Mouse (Mus musculus): ENCODE data around the gene Olfr281. TPM values are rescaled to one million over a fixed set of nuclear protein-coding genes. Genes with fewer than 3 reads are reported as not detected.
A peak's percentile ranks its signal among the peaks of the same experiment; 100 is the strongest.

Gene Olfr281
- total RNA-seq (2012; rRNA removed) (0.08 TPM in 1 of 2 replicates, not detected in the other), polyA plus RNA-seq (2012; ENCODE audit: insufficient read depth in 1 of 2, insufficient read length in 2 of 2, low read depth in 1 of 2, low replicate concordance in 2 of 2, missing spikeins in 1 of 2) (under 1 TPM in 1 of 2 experiments, not detected in 1; 0.40 TPM)

DNA sequence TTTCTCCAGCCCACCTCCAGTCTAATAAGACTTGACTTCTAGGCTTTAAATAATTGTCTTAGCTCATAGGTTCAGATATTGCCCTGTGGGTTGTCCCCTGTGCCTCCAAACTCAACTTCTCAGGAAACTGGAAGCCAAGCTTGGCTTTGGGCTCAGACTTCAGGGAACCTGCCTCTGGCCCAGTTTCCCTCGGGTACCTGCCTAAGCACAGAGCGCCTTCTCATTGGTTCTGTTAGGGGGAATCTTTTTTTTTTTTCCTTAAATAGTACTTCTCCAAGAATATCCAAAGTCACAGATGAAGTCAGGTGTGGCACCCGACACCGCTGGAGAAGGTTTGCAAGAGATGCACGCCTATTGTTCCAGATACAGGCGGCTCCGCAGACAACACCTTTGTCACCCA, at the start of gene Olfr281:
Gene Olfr281 (plus strand): TSS at position 301 of the 400 bp plus-strand sequence.
- H3K27ac ChIP-seq (ENCODE audit: control insufficient read depth, low read depth, low read length): no peak within 1 kb of the TSS
- no peak within 1 kb of the TSS for H3K9ac ChIP-seq (ENCODE audit: control insufficient read depth, low read depth, low read length, poor library complexity, severe bottlenecking)
- no peak for DNase-seq (ENCODE audit: low read depth, low spot score)
- H3K27me3 ChIP-seq (ENCODE audit: control insufficient read depth in 1 of 2, insufficient read depth in 2 of 2, low read length in 2 of 2): peaks cover 2 to 11% of the 10 kb centered on the region in 2 experiments
- no peak for TF ChIP-seq ZKSCAN1 (IDR thresholded peaks at IDR 0.05; ENCODE audit: low read depth, low read length)
- TF ChIP-seq RCOR1 (IDR thresholded peaks at IDR 0.05; ENCODE audit: low read depth, low read length): no peak
- TF ChIP-seq CHD1 (IDR thresholded peaks at IDR 0.05; ENCODE audit: low read depth, low read length): no peak
- TF ChIP-seq BHLHE40 (IDR thresholded peaks at IDR 0.05; ENCODE audit: borderline replicate concordance, low read depth, low read length): no peak
- H3K4me3 ChIP-seq (ENCODE audit: control insufficient read depth in 1 of 2, insufficient read depth in 1 of 2, low read depth in 2 of 2, low read length in 2 of 2): no peak within 1 kb of the TSS
- H3K36me3 ChIP-seq (ENCODE audit: control insufficient read depth in 1 of 2, insufficient read depth in 2 of 2, low read length in 2 of 2): no peaks in the 10 kb centered on the region
- no peaks in the 10 kb centered on the region for H3K9me3 ChIP-seq (replicated peaks; ENCODE audit: insufficient read depth, low read length)
- H3K4me1 ChIP-seq (ENCODE audit: control insufficient read depth in 1 of 2, insufficient read depth in 2 of 2, low read length in 2 of 2): no peaks in the 10 kb centered on the region
- no peaks in the 10 kb centered on the region for H3K79me2 ChIP-seq (ENCODE audit: control insufficient read depth, insufficient read depth, low read length, poor library complexity)

DNA sequence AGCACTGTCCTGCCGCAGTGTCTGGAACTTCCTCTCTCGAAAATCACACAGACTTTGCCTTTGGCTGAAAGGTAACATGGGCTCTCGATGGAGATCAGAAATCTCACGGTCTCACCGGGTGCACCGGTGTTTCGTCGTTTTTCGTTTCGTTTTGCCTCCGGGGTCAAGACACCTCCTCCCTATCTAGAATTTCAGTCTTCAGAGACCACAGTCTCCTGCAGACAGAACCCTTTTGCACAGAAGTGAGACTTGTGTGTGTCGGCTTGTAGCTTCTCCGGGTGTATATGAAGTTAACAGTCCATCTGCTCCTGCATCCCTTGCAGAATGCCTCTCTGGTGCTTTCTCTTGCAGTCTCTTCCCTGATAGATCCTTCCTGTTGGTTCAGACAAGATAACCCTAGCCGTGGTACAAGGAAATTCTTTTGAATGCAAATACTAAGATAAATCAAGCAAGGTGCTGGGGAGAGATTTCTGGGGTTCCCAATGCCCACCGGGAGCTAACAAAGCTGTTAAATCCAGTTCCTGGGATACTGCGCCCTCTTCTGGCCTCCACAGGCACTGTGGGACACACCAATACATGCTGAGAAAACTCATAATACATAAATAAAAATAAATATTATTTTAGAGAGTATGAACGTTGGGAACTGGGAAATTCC, 43.9 kb upstream of the Olfr281 start:
- Histone ChIP-seq H3K9me3 (replicated peaks; ENCODE audit: insufficient read depth, low read length) (no peaks in the 10 kb centered on the region), H3K79me2 (ENCODE audit: control insufficient read depth, insufficient read depth, low read length, poor library complexity) (no peaks in the 10 kb centered on the region), H3K27me3 (ENCODE audit: control insufficient read depth in 1 of 2, insufficient read depth in 2 of 2, low read length in 2 of 2) (no peaks in the 10 kb centered on the region; a peak in 1 of 4 replicates), H3K4me1 (ENCODE audit: control insufficient read depth in 1 of 2, insufficient read depth in 2 of 2, low read length in 2 of 2) (peaks cover 18 to 30% of the 10 kb centered on the region in 2 experiments), H3K27ac (ENCODE audit: control insufficient read depth, low read depth, low read length) (peak overlapping the region; percentile 13; the same call in 1 of the 2 replicates), H3K4me3 (ENCODE audit: control insufficient read depth in 1 of 2, insufficient read depth in 1 of 2, low read depth in 2 of 2, low read length in 2 of 2) (peak overlapping the region; percentile 65 to 91), H3K36me3 (ENCODE audit: control insufficient read depth in 1 of 2, insufficient read depth in 2 of 2, low read length in 2 of 2) (peaks cover 0 to 15% of the 10 kb centered on the region in 2 experiments; a peak in 2 of 4 replicates), H3K9ac (ENCODE audit: control insufficient read depth, low read depth, low read length, poor library complexity, severe bottlenecking) (peak overlapping the region; percentile 48)
- peak; percentile 40; the same call in 1 of the 2 replicates for TF ChIP-seq ZC3H11A (IDR thresholded peaks at IDR 0.05; ENCODE audit: low read depth, low read length)
- no peak for TF ChIP-seq UBTF (IDR thresholded peaks at IDR 0.05; ENCODE audit: borderline replicate concordance, insufficient read depth, low read depth, low read length)
- TF ChIP-seq E2F4 (IDR thresholded peaks at IDR 0.05; ENCODE audit: borderline replicate concordance, low read depth, low read length): no peak
- 0 out of 2 replicates have a peak, but pooled peaks have one; percentile 37 for TF ChIP-seq GATA1 (IDR thresholded peaks at IDR 0.05; ENCODE audit: low read depth, low read length)
- TF ChIP-seq ZKSCAN1 (IDR thresholded peaks at IDR 0.05; ENCODE audit: low read depth, low read length): no peak
- peak; percentile 65 for TF ChIP-seq RAD21 (IDR thresholded peaks at IDR 0.05; ENCODE audit: low read depth, low read length)
- peak; percentile 48 for TF ChIP-seq RCOR1 (IDR thresholded peaks at IDR 0.05; ENCODE audit: low read depth, low read length)
- TF ChIP-seq KAT2A (conservative IDR thresholded peaks at IDR 0.05; ENCODE audit: low read depth, low read length): no peak
- no peak for TF ChIP-seq HCFC1 (IDR thresholded peaks at IDR 0.05; ENCODE audit: low read depth, low read length)
- TF ChIP-seq EP300 (IDR thresholded peaks at IDR 0.05; ENCODE audit: low read depth in 1 of 2, low read length in 2 of 2): peak; percentile 58 to 74
- 0 out of 2 replicates have a peak, but pooled peaks have one; percentile 20 for TF ChIP-seq ETS1 (IDR thresholded peaks at IDR 0.05; ENCODE audit: low read depth, low read length)
- peak; percentile 45; the same call in 1 of the 2 replicates for TF ChIP-seq MXI1 (IDR thresholded peaks at IDR 0.05; ENCODE audit: low read depth, low read length)
- TF ChIP-seq ELF1 (IDR thresholded peaks at IDR 0.05; ENCODE audit: low read depth, low read length): 0 out of 2 replicates have a peak, but pooled peaks have one; percentile 28
- peak; percentile 58; the same call in 1 of the 2 replicates for TF ChIP-seq TCF12 (IDR thresholded peaks at IDR 0.05; ENCODE audit: low read depth, low read length)
- no peak for TF ChIP-seq MEF2A (IDR thresholded peaks at IDR 0.05; ENCODE audit: extremely low read depth, insufficient replicate concordance, low read depth, low read length, poor library complexity, severe bottlenecking)
- no peak for TF ChIP-seq JUND (IDR thresholded peaks at IDR 0.05; ENCODE audit: low read depth, low read length)
- TF ChIP-seq POLR2AphosphoS5 (IDR thresholded peaks at IDR 0.05; ENCODE audit: borderline replicate concordance, low read depth, low read length): no peak
- peak; percentile 54 for TF ChIP-seq SMC3 (IDR thresholded peaks at IDR 0.05; ENCODE audit: low read depth, low read length)
- TF ChIP-seq CTCF (IDR thresholded peaks at IDR 0.05 in 2 of 3, conservative IDR thresholded peaks at IDR 0.05 in 1 of 3; ENCODE audit: control insufficient read depth in 1 of 3, insufficient read depth in 1 of 3, low read depth in 2 of 3, low read length in 3 of 3, poor library complexity in 1 of 3, severe bottlenecking in 1 of 3): peak; percentile 63 to 79 (median 76)
- no peak for TF ChIP-seq MAFK (IDR thresholded peaks at IDR 0.05; ENCODE audit: borderline replicate concordance, low read depth, low read length)
- TF ChIP-seq POLR2AphosphoS2 (IDR thresholded peaks at IDR 0.05; ENCODE audit: low read length): no peak
- 0 out of 2 replicates have a peak, but pooled peaks have one; percentile 44 for TF ChIP-seq MYC (IDR thresholded peaks at IDR 0.05; ENCODE audit: low read depth, low read length)
- peak; percentile 54; the same call in 1 of the 2 replicates for TF ChIP-seq SIN3A (IDR thresholded peaks at IDR 0.05; ENCODE audit: low read length)
- no peak for TF ChIP-seq MAX (IDR thresholded peaks at IDR 0.05; ENCODE audit: low read length)
- TF ChIP-seq POLR2A (IDR thresholded peaks at IDR 0.05; ENCODE audit: control insufficient read depth in 1 of 2, insufficient read depth in 1 of 2, low read depth in 1 of 2, low read length in 2 of 2, poor library complexity in 1 of 2): peak; percentile 16 to 46; a peak in 1 of 4 replicates
- DNase-seq (ENCODE audit: low read depth, low spot score): peak; percentile 92

Data from MEL (cell line).